Mouse (Mus musculus) liver, postnatal 0 days (tissue): ENCODE data around the gene Hoxd8.

ENCODE experiments used
- CTCF ChIP-seq: sonication (generic); IDR thresholded peaks from 2 replicates; pipeline ENCODE4 v1.5.1; 2016; ENCODE audit warnings: antibody characterized with exemption, low read depth
- EP300 ChIP-seq: IDR thresholded peaks from 2 replicates; pipeline ENCODE4 v1.6.1; 2016; ENCODE audit warnings: antibody characterized with exemption, low read depth, mild to moderate bottlenecking

DNA sequence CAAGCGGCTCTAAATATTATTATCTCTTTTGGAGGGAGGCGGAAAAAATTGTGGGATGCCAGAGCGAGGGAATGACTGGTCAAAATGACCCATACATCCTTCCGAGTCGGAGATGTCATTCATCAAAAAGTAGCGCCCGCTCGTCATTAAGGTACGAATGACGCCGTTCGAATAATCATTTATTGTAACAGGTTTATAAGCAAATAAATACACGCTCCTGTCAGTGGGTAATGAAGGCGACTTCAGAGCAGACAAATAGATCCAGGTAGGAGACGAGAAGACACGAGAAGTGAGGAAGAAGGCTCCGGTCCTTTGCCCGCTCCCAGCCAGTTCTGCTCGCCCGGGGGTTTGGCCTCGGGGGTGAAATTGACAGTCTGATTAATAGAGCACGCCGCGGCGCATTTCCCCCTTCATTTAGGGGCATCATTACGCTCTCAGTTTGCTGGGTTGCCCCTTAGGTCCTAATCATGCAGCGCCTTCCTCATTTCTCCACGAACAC is 44.9 kb upstream of the Hoxd8 start, which contains the start of gene Evx2:
- TF ChIP-seq CTCF (no peak), EP300 (no peak)
